Mouse (Mus musculus) E14TG2a.4 (cell line): ENCODE measurements around the gene Ppt2.

Experiments
- H3K27me3 ChIP-seq: 2 replicates; pipeline ENCODE4 v1.6.1; 2014; ENCODE audit warnings: low read length, control low read depth; ENCODE audit not compliant: insufficient read depth
- H3K36me3 ChIP-seq: 2 replicates; pipeline ENCODE4 v1.6.1; 2014; ENCODE audit warnings: low read length, control low read depth; ENCODE audit not compliant: insufficient read depth
- H3K4me1 ChIP-seq: replicated peaks from 2 replicates; pipeline ENCODE4 v1.6.1; 2014; ENCODE audit warnings: low read depth, low read length, control low read depth
- H3K4me3 ChIP-seq: replicated peaks from 2 replicates; pipeline ENCODE4 v1.5.1; 2014; ENCODE audit warnings: mild to moderate bottlenecking, low read length
- H3K9me3 ChIP-seq: 2 replicates; pipeline ENCODE4 v1.6.1; 2014; ENCODE audit warnings: low read length, control low read depth
- CTCF ChIP-seq: conservative IDR thresholded peaks from 2 replicates; pipeline ENCODE4 v1.5.1; 2014; ENCODE audit warnings: low read length
- NANOG ChIP-seq: IDR thresholded peaks from 2 replicates; pipeline ENCODE4 v1.6.1; 2014; ENCODE audit warnings: borderline replicate concordance, low read length, mixed read lengths
- POU5F1 ChIP-seq: IDR thresholded peaks from 2 replicates; pipeline ENCODE4 v1.6.1; 2014; ENCODE audit warnings: low read length, borderline replicate concordance

The Ppt2 gene

DNA sequence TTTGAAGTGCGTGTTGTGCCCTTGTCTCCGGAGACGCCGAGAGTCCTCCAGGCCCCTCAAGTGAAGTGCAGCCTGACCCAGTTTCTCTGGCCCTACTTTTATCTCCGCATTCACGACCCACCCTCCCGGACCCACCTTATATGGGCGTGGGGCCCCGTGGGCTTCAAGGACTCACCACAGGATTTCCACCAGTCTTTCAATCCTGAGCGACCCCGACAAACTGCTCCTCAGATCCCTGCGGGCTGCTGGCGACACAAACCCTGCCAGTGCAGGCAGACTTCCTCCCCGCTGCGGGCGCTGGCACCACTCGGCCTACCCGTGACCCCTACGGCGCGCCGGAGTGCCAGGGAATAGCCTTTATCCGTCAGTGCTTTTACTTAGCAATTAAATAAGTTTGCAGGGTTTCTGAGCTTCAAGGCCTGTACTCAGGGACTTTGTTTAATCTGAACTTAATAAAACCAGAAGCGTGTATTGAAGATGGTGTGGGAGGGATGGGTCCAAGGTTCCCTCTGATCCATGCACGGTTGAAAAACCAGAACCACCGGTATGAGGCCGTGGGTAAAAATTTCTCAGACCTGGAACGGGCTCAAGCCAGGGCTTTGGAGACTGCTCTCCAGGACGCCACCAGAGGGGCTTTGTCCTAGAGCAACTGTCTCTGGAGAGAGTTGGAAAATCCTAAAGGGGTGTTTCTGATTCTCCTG lies at the start of gene Ppt2:
Ppt2 (minus strand) TSS at position 568 of the 701 bp plus-strand sequence.
- Histone ChIP-seq H3K36me3 (peaks cover 8% of the 10 kb centered on the region), H3K4me3 (peak within 1 kb of the TSS; percentile 86), H3K27me3 (peaks cover 52% of the 10 kb centered on the region), H3K9me3 (no peaks in the 10 kb centered on the region), H3K4me1 (peaks cover 74% of the 10 kb centered on the region)
- TF ChIP-seq NANOG (no peak), POU5F1 (no peak), CTCF (no peak)

DNA sequence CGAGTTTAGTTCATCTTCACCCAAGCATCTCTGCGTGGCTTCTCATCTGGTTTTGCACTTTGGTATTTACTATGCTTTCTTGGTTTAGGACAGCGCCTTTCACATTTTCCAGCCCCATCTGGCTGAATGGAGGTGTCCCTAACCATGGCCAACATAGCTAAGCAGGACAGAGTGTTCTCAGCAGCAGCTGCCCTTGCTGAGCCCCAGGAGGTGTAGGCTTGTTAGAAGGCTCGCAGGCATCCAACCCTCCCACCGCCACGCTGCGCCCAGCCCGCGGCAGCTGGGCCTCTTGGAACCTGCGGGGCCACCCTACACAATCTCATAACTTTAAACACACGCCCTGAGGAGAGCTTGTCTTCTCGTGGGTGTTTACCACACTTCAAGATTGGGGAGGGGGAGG lies 48.4 kb upstream of the Ppt2 start:
- TF ChIP-seq POU5F1 = no peak
- TF ChIP-seq NANOG = no peak
- no peak for TF ChIP-seq CTCF
- H3K36me3 ChIP-seq = no peaks in the 10 kb centered on the region
- H3K27me3 ChIP-seq = peaks cover 98% of the 10 kb centered on the region
- peaks cover 39% of the 10 kb centered on the region for H3K4me1 ChIP-seq
- no peak overlapping the region for H3K4me3 ChIP-seq
- no peaks in the 10 kb centered on the region for H3K9me3 ChIP-seq

GRCm38 (mm10) chr17:34676093-34676460 lies 47.8 kb upstream of the Ppt2 start:
- H3K4me1 ChIP-seq = peaks cover 38% of the 10 kb centered on the region
- TF ChIP-seq CTCF (no peak), POU5F1 (no peak), NANOG (no peak)
- no peak overlapping the region for H3K4me3 ChIP-seq
- peaks cover 98% of the 10 kb centered on the region for H3K27me3 ChIP-seq
- no peaks in the 10 kb centered on the region for H3K9me3 ChIP-seq
- H3K36me3 ChIP-seq = no peaks in the 10 kb centered on the region

GRCm38 (mm10) chr17:34675205-34676092 lies 47.1 kb upstream of the Ppt2 start:
- H3K9me3 ChIP-seq = no peaks in the 10 kb centered on the region
- H3K4me3 ChIP-seq = no peak overlapping the region
- peaks cover 98% of the 10 kb centered on the region for H3K27me3 ChIP-seq
- no peaks in the 10 kb centered on the region for H3K36me3 ChIP-seq
- peaks cover 35% of the 10 kb centered on the region for H3K4me1 ChIP-seq
- no peak for TF ChIP-seq CTCF
- TF ChIP-seq NANOG = no peak

DNA sequence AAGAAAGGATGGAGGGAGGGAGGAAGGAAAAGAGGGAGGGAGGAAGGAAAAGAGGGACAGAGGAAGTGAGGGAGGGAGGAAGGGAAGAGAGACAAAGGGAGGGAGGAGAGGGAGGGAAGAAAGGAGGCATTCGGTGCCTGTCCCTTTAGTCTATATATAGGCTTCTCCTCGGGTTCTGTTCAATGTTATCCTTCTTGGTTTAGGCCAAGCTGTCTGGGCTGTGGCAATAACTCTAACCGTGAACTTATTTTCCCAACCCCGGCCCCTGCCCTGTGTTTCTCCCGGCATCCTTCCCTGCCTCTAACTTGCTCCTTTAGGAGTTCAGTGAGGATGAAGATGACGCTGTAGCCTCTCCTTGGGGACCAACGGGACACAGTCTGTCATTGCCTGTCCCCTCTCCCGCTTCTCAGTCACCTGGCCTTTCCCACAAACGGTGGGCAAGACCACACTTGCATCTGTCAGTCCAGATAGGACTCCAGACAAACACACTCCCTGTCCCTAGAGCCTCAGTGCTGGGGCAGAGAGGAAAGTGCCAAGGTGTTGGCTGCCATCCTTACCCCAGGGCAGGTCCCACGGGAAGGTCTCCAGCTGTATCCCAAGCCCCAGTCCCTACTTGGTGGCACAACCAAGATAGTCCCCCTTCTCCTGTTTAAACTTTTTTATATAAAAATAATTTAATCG lies 46.4 kb upstream of the Ppt2 start:
- TF ChIP-seq CTCF (no peak), NANOG (no peak), POU5F1 (no peak)
- no peak overlapping the region for H3K4me3 ChIP-seq

DNA sequence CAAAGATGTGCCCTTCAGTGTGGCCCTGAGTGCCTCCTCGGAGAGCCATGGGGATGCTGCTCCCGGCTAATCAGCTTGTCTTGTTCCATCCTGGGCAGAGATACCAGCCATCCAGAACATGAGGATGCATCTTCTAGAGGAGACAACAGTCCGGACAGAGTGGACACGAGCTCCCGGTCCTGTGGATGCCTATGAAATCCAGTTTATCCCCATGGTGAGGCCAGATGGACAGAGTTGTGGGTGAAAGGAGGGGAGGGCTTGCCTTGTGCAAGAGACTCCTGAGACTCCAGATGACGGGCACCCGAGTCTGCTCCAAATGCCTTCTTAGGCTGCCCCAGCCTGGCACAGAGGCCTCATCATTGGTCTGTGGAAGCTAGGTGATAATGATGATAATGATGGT lies 44.8 kb upstream of the Ppt2 start:
- H3K4me3 ChIP-seq = no peak overlapping the region
- H3K36me3 ChIP-seq = no peaks in the 10 kb centered on the region
- H3K27me3 ChIP-seq = peaks cover 95% of the 10 kb centered on the region
- TF ChIP-seq POU5F1 (no peak), CTCF (no peak), NANOG (no peak)
- H3K4me1 ChIP-seq = peaks cover 24% of the 10 kb centered on the region
- H3K9me3 ChIP-seq = no peaks in the 10 kb centered on the region

More for the DNA sequence above, 46.4 kb upstream of the Ppt2 start:
- Histone ChIP-seq H3K4me1 (peaks cover 29% of the 10 kb centered on the region), H3K27me3 (peaks cover 98% of the 10 kb centered on the region), H3K9me3 (no peaks in the 10 kb centered on the region), H3K36me3 (no peaks in the 10 kb centered on the region)

GRCm38 (mm10) chr17:34672246-34672792 lies 44.0 kb upstream of the Ppt2 start:
- H3K27me3 ChIP-seq = peaks cover 92% of the 10 kb centered on the region
- no peak for TF ChIP-seq NANOG
- TF ChIP-seq CTCF = no peak
- no peak for TF ChIP-seq POU5F1

GRCm38 (mm10) chr17:34671151-34672066 lies 43.1 kb upstream of the Ppt2 start:
- H3K4me3 ChIP-seq = peak overlapping the region; percentile 70
- no peak for TF ChIP-seq NANOG
- H3K9me3 ChIP-seq = no peaks in the 10 kb centered on the region
- H3K4me1 ChIP-seq = peaks cover 24% of the 10 kb centered on the region
- no peaks in the 10 kb centered on the region for H3K36me3 ChIP-seq
- H3K27me3 ChIP-seq = peaks cover 82% of the 10 kb centered on the region

More at GRCm38 (mm10) chr17:34672246-34672792, 44.0 kb upstream of the Ppt2 start:
- H3K4me1 ChIP-seq = peaks cover 24% of the 10 kb centered on the region
- no peaks in the 10 kb centered on the region for H3K36me3 ChIP-seq
- peak overlapping the region; percentile 70 for H3K4me3 ChIP-seq
- no peaks in the 10 kb centered on the region for H3K9me3 ChIP-seq
